Mouse (Mus musculus) heart, embryonic 14.5 days (tissue): ENCODE measurements around the gene Lmna. TPM values are rescaled to one million over a fixed set of nuclear protein-coding genes. Genes with fewer than 3 reads are reported as not detected.
A peak's percentile ranks its signal among the peaks of the same experiment; 100 is the strongest.

Source experiments
- ATAC-seq: fragments of 200-750 bp; cut with Nextera tagmentation; 2 replicates; pipeline ENCODE4 v1.8.0; 2017; ENCODE audit warnings: low read depth, moderate TSS enrichment; ENCODE audit not compliant: insufficient number of reproducible peaks, insufficient read depth, low FRiP score
- H3K27ac ChIP-seq, 2 experiments: fragments of 200-500 bp in 1 of 2; fragments of 300-500 bp in 1 of 2; sonication (generic) in 1 of 2; replicated peaks in 1 of 2; 2 replicates each; pipeline ENCODE4 v1.5.1; 2012 to 2014; ENCODE audit warnings: low read depth in 2 of 2, low read length in 2 of 2, control low read depth in 1 of 2, mild to moderate bottlenecking in 1 of 2, mixed read lengths in 1 of 2; ENCODE audit not compliant: control insufficient read depth in 1 of 2, insufficient read depth in 1 of 2
- H3K27me3 ChIP-seq: fragments of 300-500 bp; sonication (generic); 2 replicates; pipeline ENCODE4 v1.6.1; 2014; ENCODE audit warnings: mild to moderate bottlenecking, low read length, control low read depth; ENCODE audit not compliant: control insufficient read depth, insufficient read depth
- H3K36me3 ChIP-seq: fragments of 300-500 bp; sonication (generic); 2 replicates; pipeline ENCODE4 v1.6.1; 2014; ENCODE audit warnings: mild to moderate bottlenecking, control low read depth, low read length, mixed read lengths; ENCODE audit not compliant: control insufficient read depth, insufficient read depth
- H3K4me1 ChIP-seq, 2 experiments: fragments of 200-500 bp in 1 of 2; fragments of 300-500 bp in 1 of 2; sonication (generic) in 1 of 2; 2 replicates each; pipeline ENCODE4 v1.6.1; 2012 to 2014; ENCODE audit warnings: low read length in 2 of 2, control low read depth in 1 of 2, mixed read lengths in 1 of 2; ENCODE audit not compliant: control insufficient read depth in 2 of 2, insufficient read depth in 2 of 2
- H3K4me2 ChIP-seq: fragments of 300-500 bp; sonication (generic); 2 replicates; pipeline ENCODE4 v1.6.1; 2014; ENCODE audit warnings: mild to moderate bottlenecking, low read length
- H3K4me3 ChIP-seq, 2 experiments: fragments of 200-500 bp in 1 of 2; fragments of 300-500 bp in 1 of 2; sonication (generic) in 1 of 2; 2 replicates each; pipeline ENCODE4 v1.5.1; 2012 to 2014; ENCODE audit warnings: low read length in 2 of 2, mild to moderate bottlenecking in 2 of 2, control low read depth in 1 of 2, low read depth in 1 of 2, moderate library complexity in 1 of 2; ENCODE audit not compliant: control insufficient read depth in 1 of 2, insufficient read depth in 1 of 2
- H3K9ac ChIP-seq: fragments of 300-500 bp; sonication (generic); 2 replicates; pipeline ENCODE4 v1.6.1; 2014; ENCODE audit warnings: mild to moderate bottlenecking, low read length
- H3K9me3 ChIP-seq: fragments of 300-500 bp; sonication (generic); 2 replicates; pipeline ENCODE4 v1.6.1; 2016; ENCODE audit warnings: low read length, control low read depth; ENCODE audit not compliant: control insufficient read depth
- WGBS: fragments of 180-500 bp; shearing (Covaris S2); extraction: QIAGEN DNeasy Blood & Tissue Kit; methylation state at CpG from one replicate; pipeline ENCODE4 v1.1.7; 2014; 5-methylcytosine and 5-hydroxymethylcytosine counted together
- polyA plus RNA-seq: library from polyadenylated mRNA; unstranded; fragments of >200 nt; fragmentation: Nextera tagmentation; extraction: Ambion mirVana; gene quantifications from 2 replicates; pipeline ENCODE4 v1.2.1, GENCODE M21; 2014

The Lmna gene
- polyA plus RNA-seq, 1 experiment from 2014 or later, result 84.1 TPM

- Histone ChIP-seq H3K36me3 (peaks cover 10% of the 10 kb centered on the region), H3K4me3 (no peak overlapping the region), H3K4me2 (no peak overlapping the region), H3K9ac (no peak overlapping the region), H3K4me1 (peaks cover 0 to 9% of the 10 kb centered on the region in 2 experiments; a peak in 3 of 4 replicates), H3K27me3 (no peaks in the 10 kb centered on the region), H3K9me3 (no peaks in the 10 kb centered on the region), H3K27ac (no peak overlapping the region)
- WGBS, result 61% methylated on average over 5 of the region's 5 CpGs
- ATAC-seq, result no peak
Observed at GRCm38 (mm10) chr3:88543651-88544410, 34.1 kb upstream of the Lmna start.

DNA sequence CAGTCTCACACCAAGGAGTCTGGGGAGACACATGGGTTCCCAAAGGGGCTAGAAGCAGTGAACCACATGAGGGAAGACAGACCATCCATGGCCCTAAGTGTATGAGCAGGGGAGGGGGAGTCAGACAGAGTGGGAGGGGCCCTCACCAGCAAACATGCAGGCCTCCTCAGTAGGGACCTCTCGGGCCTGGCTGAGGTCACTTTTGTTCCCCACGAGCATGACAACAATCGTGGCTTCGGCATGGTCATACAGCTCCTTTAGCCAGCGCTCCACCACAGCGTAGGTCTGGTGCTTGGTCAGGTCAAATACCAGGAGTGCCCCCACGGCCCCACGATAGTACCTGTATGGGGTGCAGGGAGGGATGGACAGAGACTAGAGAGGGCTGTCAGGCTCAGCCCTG, 33.4 kb upstream of the Lmna start:
- Histone ChIP-seq H3K9me3 (no peaks in the 10 kb centered on the region), H3K36me3 (peaks cover 17% of the 10 kb centered on the region), H3K4me3 (no peak overlapping the region), H3K4me1 (peaks cover 0 to 15% of the 10 kb centered on the region in 2 experiments; a peak in 3 of 4 replicates), H3K9ac (no peak overlapping the region), H3K4me2 (no peak overlapping the region), H3K27me3 (no peaks in the 10 kb centered on the region), H3K27ac (no peak overlapping the region)
- WGBS, result 82% methylated on average over 6 of the region's 8 CpGs
- ATAC-seq, result no peak

GRCm38 (mm10) chr3:88542486-88542885, 32.7 kb upstream of the Lmna start:
- no peak for ATAC-seq
- Histone ChIP-seq H3K4me1 (peaks cover 0 to 21% of the 10 kb centered on the region in 2 experiments; a peak in 3 of 4 replicates), H3K4me3 (no peak overlapping the region), H3K9ac (no peak overlapping the region), H3K27me3 (no peaks in the 10 kb centered on the region), H3K4me2 (no peak overlapping the region), H3K27ac (no peak overlapping the region), H3K9me3 (no peaks in the 10 kb centered on the region), H3K36me3 (peaks cover 24% of the 10 kb centered on the region)
- 67% methylated on average over 4 of the region's 4 CpGs for WGBS

- no peak overlapping the region for H3K4me2 ChIP-seq
- H3K4me1 ChIP-seq, result peaks cover 3 to 25% of the 10 kb centered on the region in 2 experiments
- no peak for ATAC-seq
- no peak overlapping the region for H3K27ac ChIP-seq
- no peaks in the 10 kb centered on the region for H3K27me3 ChIP-seq
- H3K9me3 ChIP-seq, result no peaks in the 10 kb centered on the region
- H3K4me3 ChIP-seq, result no peak overlapping the region
- H3K36me3 ChIP-seq, result peaks cover 30% of the 10 kb centered on the region
- 67% methylated on average over 6 of the region's 7 CpGs for WGBS
- H3K9ac ChIP-seq, result no peak overlapping the region
Observed at GRCm38 (mm10) chr3:88541622-88542401, 32.1 kb upstream of the Lmna start.

DNA sequence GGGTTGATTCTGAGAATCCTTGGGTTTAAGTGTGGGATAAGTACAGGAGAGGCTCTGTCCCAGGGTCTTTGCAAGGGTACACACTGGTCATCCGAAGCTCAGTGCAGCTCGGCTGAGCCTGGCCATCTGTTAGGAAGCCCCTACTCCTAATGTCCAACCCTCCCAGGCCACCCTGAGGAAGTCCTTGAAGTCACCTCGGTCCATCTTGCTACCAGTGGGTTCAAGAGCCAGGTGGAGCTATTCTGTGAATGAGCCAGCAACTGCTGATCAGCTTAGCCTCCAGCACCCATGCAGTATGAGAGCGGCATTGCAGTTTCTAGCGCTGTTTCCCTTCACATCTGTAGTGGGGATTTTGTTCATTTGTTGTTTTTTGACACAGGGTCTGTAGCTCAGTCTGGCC, 30.3 kb upstream of the Lmna start:
- Histone ChIP-seq H3K36me3 (peaks cover 41% of the 10 kb centered on the region), H3K9ac (no peak overlapping the region; the same call in 1 of the 2 replicates), H3K4me1 (peaks cover 18 to 43% of the 10 kb centered on the region in 2 experiments), H3K4me2 (no peak overlapping the region), H3K27me3 (no peaks in the 10 kb centered on the region), H3K9me3 (no peaks in the 10 kb centered on the region), H3K4me3 (no peak overlapping the region), H3K27ac (0 out of 4 replicates have a peak overlapping the region, but pooled peaks of 1 of the 2 experiments have one; percentile 19)
- ATAC-seq, result no peak
- WGBS, result 56% methylated on average over 5 of the region's 5 CpGs

DNA sequence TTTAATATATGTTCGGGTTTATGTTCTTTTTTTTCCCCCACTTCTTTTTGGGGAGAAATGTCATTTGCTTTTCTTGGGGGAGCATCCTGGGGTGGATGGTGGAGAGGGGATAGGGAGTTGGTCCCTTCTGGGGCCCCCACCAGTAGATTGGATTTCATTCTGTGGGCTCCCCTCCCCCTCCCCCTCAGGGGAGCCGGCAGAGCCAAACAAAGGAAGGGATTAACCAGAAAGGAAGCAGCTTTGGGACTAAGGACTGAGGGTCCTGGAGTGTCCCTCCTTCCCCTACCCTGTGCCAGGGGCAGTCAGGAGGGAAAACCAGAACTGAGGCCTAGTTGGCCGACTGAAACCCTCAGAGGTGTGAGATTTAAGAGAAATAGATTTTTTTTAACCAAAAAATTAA, 29.6 kb upstream of the Lmna start:
- no peak overlapping the region for H3K9ac ChIP-seq
- no peaks in the 10 kb centered on the region for H3K27me3 ChIP-seq
- H3K27ac ChIP-seq, result no peak overlapping the region
- H3K4me3 ChIP-seq, result no peak overlapping the region
- H3K4me1 ChIP-seq, result peaks cover 23 to 49% of the 10 kb centered on the region in 2 experiments
- peaks cover 47% of the 10 kb centered on the region for H3K36me3 ChIP-seq
- ATAC-seq, result no peak
- no peak overlapping the region for H3K4me2 ChIP-seq
- WGBS, result 28% methylated on average over 3 of the region's 3 CpGs
- no peaks in the 10 kb centered on the region for H3K9me3 ChIP-seq

DNA sequence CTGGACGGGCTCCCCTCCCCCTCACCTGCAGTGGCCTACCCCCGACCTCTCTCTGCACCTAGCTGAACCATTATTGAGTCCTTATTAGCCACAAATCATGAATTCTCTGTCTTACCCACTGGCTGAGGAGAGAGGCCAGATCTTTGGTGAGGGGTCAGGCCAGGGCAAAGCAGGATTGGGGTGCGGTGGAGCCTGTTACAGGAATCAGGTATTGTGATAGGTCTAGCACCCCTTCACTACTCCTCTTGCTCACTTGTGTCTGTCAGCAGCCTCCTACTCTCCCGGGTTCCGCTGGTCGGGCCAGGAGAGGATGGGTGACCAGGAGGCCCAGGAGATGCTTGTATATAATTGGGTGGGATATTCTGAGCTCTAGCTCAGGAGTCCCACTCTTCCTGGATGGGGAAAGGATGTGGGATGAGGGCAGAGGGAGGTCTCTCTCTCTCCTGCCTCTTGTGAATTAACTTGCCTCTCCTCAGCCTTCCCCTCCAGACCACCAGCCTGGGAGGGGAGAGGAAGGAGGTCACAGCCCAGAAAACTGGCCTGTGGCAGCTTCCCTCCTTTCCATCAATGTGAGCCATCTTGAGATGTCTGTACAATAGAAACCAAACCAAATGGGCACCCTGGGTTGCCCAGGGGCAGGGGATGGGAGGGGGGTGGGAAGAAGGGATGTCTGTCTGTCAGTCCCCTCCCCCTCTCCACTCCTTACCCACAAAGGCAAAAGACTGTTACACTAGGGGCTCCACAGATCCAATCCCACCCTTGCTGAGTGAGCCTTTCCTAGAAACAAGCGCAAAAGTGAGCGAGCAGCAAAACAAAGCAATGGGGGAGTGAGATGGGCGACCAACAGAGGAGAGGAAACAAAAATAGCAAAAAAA, 28.8 kb upstream of the Lmna start:
- H3K36me3 ChIP-seq, result peaks cover 48% of the 10 kb centered on the region
- H3K4me3 ChIP-seq, result no peak overlapping the region
- no peak for ATAC-seq
- H3K4me2 ChIP-seq, result no peak overlapping the region
- peaks cover 27 to 58% of the 10 kb centered on the region in 2 experiments for H3K4me1 ChIP-seq
- no peaks in the 10 kb centered on the region for H3K9me3 ChIP-seq
- peak overlapping the region; percentile 8; the same call in 1 of the 2 replicates for H3K9ac ChIP-seq
- H3K27ac ChIP-seq, result no peak overlapping the region
- 49% methylated on average over 9 of the region's 9 CpGs for WGBS
- no peaks in the 10 kb centered on the region for H3K27me3 ChIP-seq
